Mouse (Mus musculus) intestine, embryonic 14.5 days (tissue): ENCODE measurements around the gene Slc1a3. TPM values are rescaled to one million over a fixed set of nuclear protein-coding genes. Genes with fewer than 3 reads are reported as not detected.

ENCODE experiments used
- ATAC-seq: fragments of 200-750 bp; cut with Nextera tagmentation; replicated peaks from 2 replicates; pipeline ENCODE4 v1.8.0; 2017; ENCODE audit warnings: low read depth, moderate number of reproducible peaks, moderate TSS enrichment, moderate library complexity; ENCODE audit not compliant: low FRiP score, low TSS enrichment
- DNase-seq: peaks from one replicate; pipeline ENCODE4 v3.0.0-alpha.2; 2018; ENCODE audit warnings: low spot score
- H3K27ac ChIP-seq: fragments of 300-500 bp; sonication (generic); 2 replicates; pipeline ENCODE4 v1.5.1; 2014; ENCODE audit warnings: low read depth, mild to moderate bottlenecking, control low read depth
- H3K27me3 ChIP-seq: fragments of 300-500 bp; sonication (generic); replicated peaks from 2 replicates; pipeline ENCODE4 v1.6.1; 2014; ENCODE audit warnings: low read length, control low read depth; ENCODE audit not compliant: control insufficient read depth, insufficient read depth
- H3K36me3 ChIP-seq: fragments of 300-500 bp; sonication (generic); 2 replicates; pipeline ENCODE4 v1.6.1; 2014; ENCODE audit warnings: low read length, control low read depth; ENCODE audit not compliant: control insufficient read depth, insufficient read depth
- H3K4me1 ChIP-seq: fragments of 300-500 bp; sonication (generic); replicated peaks from 2 replicates; pipeline ENCODE4 v1.6.1; 2014; ENCODE audit warnings: low read length, control low read depth, mixed read lengths; ENCODE audit not compliant: control insufficient read depth, insufficient read depth
- H3K4me2 ChIP-seq: fragments of 300-500 bp; sonication (generic); 2 replicates; pipeline ENCODE4 v1.6.1; 2014; ENCODE audit warnings: low read length
- H3K4me3 ChIP-seq: fragments of 300-500 bp; sonication (generic); 2 replicates; pipeline ENCODE4 v1.5.1; 2014; ENCODE audit warnings: low read depth, low read length, control low read depth, mixed read lengths
- H3K9ac ChIP-seq: fragments of 300-500 bp; sonication (generic); 2 replicates; pipeline ENCODE4 v1.6.1; 2014; ENCODE audit warnings: mild to moderate bottlenecking, low read length
- H3K9me3 ChIP-seq: fragments of 300-500 bp; sonication (generic); 2 replicates; pipeline ENCODE4 v1.6.1; 2016; ENCODE audit warnings: low read length, control low read depth; ENCODE audit not compliant: control insufficient read depth
- WGBS: fragments of 180-500 bp; shearing (Covaris S2); extraction: QIAGEN DNeasy Blood & Tissue Kit; methylation state at CpG from one replicate; pipeline ENCODE4 v1.1.7; 2014; 5-methylcytosine and 5-hydroxymethylcytosine counted together
- polyA plus RNA-seq: library from polyadenylated mRNA; unstranded; fragments of >200 nt; fragmentation: Nextera tagmentation; extraction: Ambion mirVana; gene quantifications from 2 replicates; pipeline ENCODE4 v1.2.1, GENCODE M21; 2014

Gene Slc1a3
- polyA plus RNA-seq, 1 experiment from 2014 or later = 9.5 TPM

DNA sequence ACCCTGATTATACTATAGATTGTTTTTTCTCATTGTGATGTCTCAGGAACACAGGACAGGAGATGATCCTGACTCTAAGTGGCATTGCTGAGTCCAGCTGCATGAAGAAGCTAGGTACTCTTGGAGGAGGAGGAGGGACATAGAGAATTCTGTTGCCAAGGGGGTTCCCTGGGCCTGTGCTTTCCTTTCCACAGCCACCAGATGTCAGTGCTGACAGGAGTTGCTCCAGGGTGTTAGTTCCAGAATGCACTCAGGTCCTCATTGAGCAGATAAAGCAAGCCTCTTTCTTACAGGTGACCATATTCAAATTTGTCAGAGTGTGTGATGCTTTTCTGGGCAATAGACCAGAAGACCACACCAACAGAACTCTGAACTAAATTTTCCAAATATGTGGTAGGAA is 86.7 kb downstream of the Slc1a3 start:
- no peak for DNase-seq

DNA sequence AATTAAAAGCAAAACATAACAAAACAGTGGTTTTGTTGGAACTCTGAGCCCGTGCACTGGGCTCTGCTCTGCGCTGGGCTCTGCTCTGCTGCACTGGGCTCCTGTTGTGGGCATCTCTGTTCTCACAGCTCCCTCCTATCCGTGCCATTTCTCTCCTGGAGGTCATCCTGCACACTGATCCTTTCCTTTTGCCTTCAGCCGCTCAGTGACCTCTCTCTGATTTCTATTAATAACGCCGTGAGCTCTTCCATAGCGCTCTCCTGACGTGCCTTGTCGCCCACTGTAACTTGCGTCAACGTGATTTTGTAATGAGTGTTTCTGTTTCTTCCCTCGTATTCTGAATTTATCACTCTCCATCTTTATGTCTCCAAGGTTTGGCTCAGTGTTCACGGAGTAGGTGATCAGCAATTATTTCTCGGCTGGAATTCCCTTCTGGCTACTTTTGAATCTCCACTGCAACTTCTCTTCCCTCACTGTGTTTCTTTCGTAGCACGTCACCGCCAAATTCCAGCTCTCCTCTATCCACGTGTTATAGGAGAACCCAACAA is 91.0 kb downstream of the Slc1a3 start:
- ATAC-seq (no peak), DNase-seq (no peak)
- Histone ChIP-seq H3K9me3 (no peaks in the 10 kb centered on the region), H3K4me2 (no peak overlapping the region), H3K4me1 (no peaks in the 10 kb centered on the region), H3K36me3 (no peaks in the 10 kb centered on the region), H3K9ac (no peak overlapping the region), H3K4me3 (no peak overlapping the region), H3K27me3 (no peaks in the 10 kb centered on the region), H3K27ac (no peak overlapping the region)
- 84% methylated on average over 18 of the region's 18 CpGs for WGBS

More for the DNA sequence above, 86.7 kb downstream of the Slc1a3 start:
- Histone ChIP-seq H3K36me3 (no peaks in the 10 kb centered on the region), H3K9ac (no peak overlapping the region), H3K27me3 (0 out of 2 replicates have a peak, but pooled peaks cover 3% of the 10 kb centered on the region), H3K4me3 (no peak overlapping the region), H3K27ac (no peak overlapping the region), H3K9me3 (no peaks in the 10 kb centered on the region), H3K4me2 (no peak overlapping the region), H3K4me1 (no peaks in the 10 kb centered on the region)
- no peak for ATAC-seq

DNA sequence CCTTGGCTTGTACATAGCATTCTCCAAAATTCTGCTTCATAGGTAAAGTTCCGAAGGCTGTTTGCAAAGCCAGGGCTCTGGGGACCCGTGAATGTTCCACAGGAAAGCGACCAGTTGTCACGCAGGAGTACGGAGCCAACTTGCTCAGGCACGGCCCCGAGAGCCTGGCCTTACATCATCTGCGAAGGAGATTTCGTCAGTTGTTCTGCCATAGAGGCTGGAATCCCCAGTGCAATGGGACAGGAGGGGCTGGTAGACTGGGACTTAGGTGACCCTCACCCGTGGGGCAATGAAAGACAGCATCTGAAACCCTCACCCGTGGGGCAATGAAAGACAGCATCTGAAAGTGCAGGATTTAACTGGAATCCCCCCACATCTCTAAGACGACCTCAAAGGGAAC is 94.3 kb downstream of the Slc1a3 start:
- no peaks in the 10 kb centered on the region for H3K4me1 ChIP-seq
- no peak overlapping the region for H3K4me3 ChIP-seq
- 75% methylated on average over 12 of the region's 12 CpGs for WGBS
- H3K4me2 ChIP-seq = no peak overlapping the region
- no peak overlapping the region for H3K27ac ChIP-seq
- no peaks in the 10 kb centered on the region for H3K36me3 ChIP-seq
- H3K9me3 ChIP-seq = no peaks in the 10 kb centered on the region
- DNase-seq (no peak), ATAC-seq (no peak)
- H3K27me3 ChIP-seq = no peaks in the 10 kb centered on the region
- H3K9ac ChIP-seq = no peak overlapping the region

DNA sequence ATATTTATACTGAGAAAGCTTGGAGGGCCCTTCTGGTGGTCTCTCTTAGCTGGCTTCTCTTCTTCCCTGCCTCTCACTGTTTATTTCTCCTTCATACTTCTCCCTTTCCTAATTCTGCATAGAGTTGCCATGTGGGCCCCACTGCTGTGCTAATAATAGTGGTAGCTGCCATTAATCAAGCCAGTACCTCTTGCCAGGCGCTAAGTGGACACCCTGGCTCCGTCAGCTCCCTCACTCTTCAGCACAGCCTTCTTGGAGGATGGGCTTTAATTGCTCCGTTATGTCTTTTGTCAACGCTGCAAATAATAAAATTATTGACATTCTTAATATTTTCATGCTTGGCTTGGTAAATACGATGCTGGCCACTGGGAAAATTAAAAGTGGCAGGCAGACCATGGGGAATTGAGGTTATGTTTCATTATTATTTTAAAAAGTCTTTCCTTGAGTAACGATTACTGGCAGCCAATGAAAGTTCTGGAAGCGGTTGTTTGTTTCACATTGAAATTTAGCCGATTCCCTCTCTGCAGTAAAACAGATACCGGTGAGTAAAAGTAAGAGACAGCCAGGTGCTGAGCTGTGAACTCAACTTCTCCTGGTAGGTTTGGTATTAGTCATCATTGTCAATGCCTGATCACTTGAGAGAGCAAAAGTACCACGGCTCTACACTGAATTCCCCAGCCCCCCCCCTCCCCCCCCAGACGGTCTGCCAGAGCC is 94.9 kb downstream of the Slc1a3 start:
- Histone ChIP-seq H3K27ac (no peak overlapping the region), H3K9me3 (no peaks in the 10 kb centered on the region), H3K9ac (no peak overlapping the region), H3K4me2 (no peak overlapping the region), H3K36me3 (no peaks in the 10 kb centered on the region), H3K4me1 (no peaks in the 10 kb centered on the region), H3K27me3 (no peaks in the 10 kb centered on the region), H3K4me3 (no peak overlapping the region)
- DNase-seq (no peak), ATAC-seq (no peak)
- WGBS = 72% methylated on average over 11 of the region's 11 CpGs

DNA sequence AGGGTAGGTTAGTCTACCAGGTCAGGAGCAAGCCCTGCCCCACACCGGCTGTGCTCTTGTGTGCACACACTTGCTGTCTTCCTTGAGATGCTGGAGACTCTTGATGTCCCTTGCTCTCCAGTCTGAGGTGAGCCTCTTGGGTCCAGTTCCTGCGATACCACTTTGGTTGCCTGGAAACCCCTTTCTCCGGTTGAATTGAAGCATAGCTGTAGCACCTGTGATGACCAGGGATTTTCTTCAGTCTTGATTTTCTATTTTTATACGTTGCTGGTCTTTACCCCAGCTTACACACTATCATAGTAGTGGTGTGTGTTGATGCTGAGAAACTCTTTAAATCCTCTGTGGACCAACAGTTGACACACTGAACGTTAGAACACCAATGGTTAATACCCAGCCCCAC is 95.9 kb downstream of the Slc1a3 start:
- H3K4me2 ChIP-seq = no peak overlapping the region
- no peaks in the 10 kb centered on the region for H3K4me1 ChIP-seq
- DNase-seq = no peak
- WGBS = 89% methylated on average over 5 of the region's 5 CpGs
- H3K27me3 ChIP-seq = no peaks in the 10 kb centered on the region
- H3K36me3 ChIP-seq = no peaks in the 10 kb centered on the region
- no peak for ATAC-seq
- H3K9ac ChIP-seq = no peak overlapping the region
- no peaks in the 10 kb centered on the region for H3K9me3 ChIP-seq
- H3K27ac ChIP-seq = no peak overlapping the region
- H3K4me3 ChIP-seq = no peak overlapping the region

DNA sequence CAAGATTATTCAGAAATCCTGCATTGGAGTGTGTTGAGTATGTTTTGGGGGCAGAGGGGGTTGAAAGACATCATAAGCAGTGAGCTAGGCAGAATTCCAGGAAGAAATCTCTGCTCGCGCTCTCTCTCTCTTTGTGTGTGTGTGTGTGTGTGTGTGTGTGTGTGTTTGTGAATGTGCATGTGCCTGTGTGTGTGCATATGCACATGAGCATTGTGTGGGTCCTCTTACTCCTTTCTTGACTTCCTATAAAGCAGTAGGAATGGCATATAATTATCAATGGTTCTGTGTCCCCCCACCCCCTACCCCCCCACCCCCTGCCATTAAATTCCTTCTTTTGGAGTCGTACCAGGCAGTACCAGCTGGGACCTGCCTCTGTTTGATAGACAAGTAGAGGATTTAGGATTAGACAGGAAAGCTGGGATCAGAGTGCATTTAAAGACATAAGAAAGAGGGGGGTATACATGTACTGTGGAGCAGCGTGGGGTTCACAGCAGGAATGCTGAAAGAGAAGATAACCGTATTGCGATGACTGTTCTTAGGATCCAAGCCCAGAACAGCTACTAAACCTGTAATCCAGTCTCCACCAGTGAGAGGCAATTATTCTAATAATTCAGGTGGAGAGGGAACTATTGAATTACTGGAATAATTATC is 104.9 kb downstream of the Slc1a3 start:
- DNase-seq (no peak), ATAC-seq (no peak)
- Histone ChIP-seq H3K9ac (no peak overlapping the region), H3K27me3 (no peaks in the 10 kb centered on the region), H3K4me2 (no peak overlapping the region), H3K27ac (no peak overlapping the region), H3K4me1 (no peaks in the 10 kb centered on the region), H3K36me3 (no peaks in the 10 kb centered on the region), H3K9me3 (no peaks in the 10 kb centered on the region), H3K4me3 (no peak overlapping the region)
- WGBS = 68% methylated on average over 6 of the region's 6 CpGs

DNA sequence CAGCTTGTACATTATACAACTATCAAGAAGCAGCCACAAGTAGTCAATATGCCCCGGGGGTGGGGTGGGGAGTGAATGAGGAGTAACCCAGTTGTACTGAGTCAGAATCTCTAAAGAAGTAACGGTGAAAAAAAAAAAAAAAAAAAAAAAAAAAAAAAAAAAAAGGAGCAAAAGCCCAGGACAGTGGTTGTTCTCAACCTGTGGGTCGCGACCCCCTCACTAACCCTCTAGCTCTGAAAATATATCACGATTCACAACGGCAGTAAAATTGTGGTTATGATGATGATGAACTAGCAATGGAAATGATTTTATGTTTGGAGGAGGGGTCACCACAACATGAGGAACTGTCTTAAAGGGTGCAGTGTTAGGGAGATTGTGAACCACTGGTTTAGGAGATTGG is 108.2 kb downstream of the Slc1a3 start:
- no peak for ATAC-seq
- H3K4me3 ChIP-seq = no peak overlapping the region
- WGBS = 84% methylated on average over 6 of the region's 6 CpGs
- H3K36me3 ChIP-seq = no peaks in the 10 kb centered on the region
- no peak overlapping the region for H3K4me2 ChIP-seq
- no peak for DNase-seq
- H3K27me3 ChIP-seq = no peaks in the 10 kb centered on the region
- H3K9ac ChIP-seq = no peak overlapping the region
- H3K9me3 ChIP-seq = no peaks in the 10 kb centered on the region
- no peaks in the 10 kb centered on the region for H3K4me1 ChIP-seq
- H3K27ac ChIP-seq = no peak overlapping the region

DNA sequence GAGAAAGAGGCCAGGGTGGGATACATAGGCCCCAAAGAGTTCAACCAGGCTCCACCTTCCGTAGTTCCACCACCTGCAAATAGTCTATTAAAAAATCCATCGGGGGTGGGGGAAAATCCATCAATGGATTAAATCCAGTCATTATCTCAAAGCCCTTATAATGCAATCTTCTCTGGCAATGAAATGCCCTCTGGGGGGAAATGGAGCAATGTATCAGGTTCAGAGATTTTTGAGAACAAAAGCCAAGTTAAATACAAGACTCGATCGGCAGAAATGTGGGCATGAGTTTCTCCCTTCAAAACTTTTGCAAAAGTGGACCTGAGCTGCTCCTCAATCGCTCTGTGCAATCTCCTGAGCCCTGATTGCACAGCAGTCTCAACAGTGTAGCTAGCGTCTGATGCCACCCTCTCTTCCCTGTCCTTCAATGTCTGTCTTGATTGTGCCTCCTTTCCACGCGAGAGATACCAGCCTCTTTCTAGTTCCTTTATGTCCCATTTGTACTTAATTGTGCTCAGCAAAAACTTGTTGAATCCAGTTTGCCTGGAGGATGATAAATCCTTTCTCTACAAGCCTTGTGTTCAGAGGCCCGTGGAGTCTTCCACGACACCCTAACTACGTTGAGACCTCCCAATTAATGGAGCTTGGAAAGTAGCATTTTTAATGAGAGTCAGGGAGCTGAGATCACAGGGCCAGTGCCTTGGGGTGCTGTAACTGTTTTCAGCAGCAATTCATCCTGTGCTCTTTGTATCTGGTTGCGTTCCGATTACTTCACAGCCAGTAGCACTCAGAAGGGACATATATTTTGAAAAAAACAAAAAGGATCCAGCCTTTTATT is 109.0 kb downstream of the Slc1a3 start:
- Histone ChIP-seq H3K4me1 (no peaks in the 10 kb centered on the region), H3K27ac (no peak overlapping the region), H3K27me3 (no peaks in the 10 kb centered on the region), H3K9ac (no peak overlapping the region), H3K9me3 (no peaks in the 10 kb centered on the region), H3K36me3 (no peaks in the 10 kb centered on the region), H3K4me3 (no peak overlapping the region), H3K4me2 (no peak overlapping the region)
- WGBS = 84% methylated on average over 13 of the region's 13 CpGs
- ATAC-seq (no peak), DNase-seq (no peak)
